ENCODE assay signal across 6 mouse cellular contexts in the genomic region with DNA sequence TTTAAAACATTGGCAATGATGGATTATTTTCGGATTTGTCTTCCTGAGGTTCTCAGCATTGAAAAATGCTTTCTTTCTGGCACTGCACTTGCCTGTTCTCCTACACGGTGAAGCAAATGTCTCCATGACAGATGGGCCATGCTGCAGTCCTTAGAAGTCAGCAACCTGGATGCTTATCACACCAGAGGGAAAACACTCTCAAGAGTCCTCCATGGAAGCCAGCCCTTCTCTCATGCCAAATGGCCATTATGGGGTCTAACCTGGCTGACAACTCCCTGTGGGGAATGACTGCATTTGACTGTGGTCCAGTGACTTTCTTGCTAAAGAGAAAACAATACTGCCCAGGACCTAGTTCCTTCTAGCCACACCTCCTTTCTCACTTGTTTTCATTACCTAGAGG.
"Had no signal": no experiment of that assay in that cellular context is flagged by ENCODE, and none has a peak within 500 bp of the region (broad histone marks: within the 10 kb centered on the region; RNA-seq: fewer than 3 reads in every experiment).

No protein-coding gene starts in this region.

- DNase-seq: kidney, postnatal 14 days; liver, embryonic 13.5 days; liver, postnatal 0 days; right cerebral cortex, adult 18-20 months; thymus, postnatal 4 days had no signal

- ATAC-seq: liver, postnatal 0 days; midbrain, embryonic 16.5 days had no signal
